Mouse (Mus musculus): ENCODE results near the gene Slit3. TPM values are rescaled to one million over a fixed set of nuclear protein-coding genes. Genes with fewer than 3 reads are reported as not detected.

Gene Slit3
- polyA plus RNA-seq, 1 experiment: 6.6 TPM

DNA sequence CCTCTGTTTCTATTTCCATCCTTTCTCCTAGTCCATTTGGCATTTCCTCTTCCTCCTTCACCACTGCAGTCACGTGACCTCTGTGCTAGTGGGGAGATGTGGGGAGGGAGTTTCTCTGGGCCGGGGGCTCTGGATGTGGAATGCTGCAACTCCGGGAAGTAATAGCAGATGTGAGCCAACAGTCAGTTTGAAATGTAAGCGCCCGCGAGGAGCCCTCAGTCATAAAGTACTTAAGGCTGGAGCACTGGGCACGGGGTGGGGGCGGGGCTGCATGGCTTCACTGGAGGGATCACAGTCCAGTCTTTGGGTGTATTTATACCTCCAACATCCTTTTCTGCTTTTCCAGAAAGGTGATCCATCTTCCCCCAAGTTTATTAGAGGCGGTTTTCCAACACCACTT, 326.9 kb downstream of the Slit3 start:
- no peak overlapping the region for H3K27ac ChIP-seq (ENCODE audit: insufficient read depth, low read depth, low read length)
- no peaks in the 10 kb centered on the region for H3K4me1 ChIP-seq (ENCODE audit: control insufficient read depth, insufficient read depth, insufficient read length, low read length)
- 22% methylated on average over 9 of the region's 9 CpGs for WGBS
- H3K4me3 ChIP-seq (ENCODE audit: low read depth, low read length): no peak overlapping the region
- no peaks in the 10 kb centered on the region for H3K27me3 ChIP-seq (ENCODE audit: control insufficient read depth, insufficient read depth, low read length)
- TF ChIP-seq CTCF (IDR thresholded peaks at IDR 0.05; ENCODE audit: extremely low read depth, insufficient read length, insufficient replicate concordance, low read depth, low read length) (no peak), POLR2A (IDR thresholded peaks at IDR 0.05; ENCODE audit: low read depth, low read length) (no peak)
- H3K36me3 ChIP-seq (ENCODE audit: control insufficient read depth, insufficient read depth, low read length): no peaks in the 10 kb centered on the region

DNA sequence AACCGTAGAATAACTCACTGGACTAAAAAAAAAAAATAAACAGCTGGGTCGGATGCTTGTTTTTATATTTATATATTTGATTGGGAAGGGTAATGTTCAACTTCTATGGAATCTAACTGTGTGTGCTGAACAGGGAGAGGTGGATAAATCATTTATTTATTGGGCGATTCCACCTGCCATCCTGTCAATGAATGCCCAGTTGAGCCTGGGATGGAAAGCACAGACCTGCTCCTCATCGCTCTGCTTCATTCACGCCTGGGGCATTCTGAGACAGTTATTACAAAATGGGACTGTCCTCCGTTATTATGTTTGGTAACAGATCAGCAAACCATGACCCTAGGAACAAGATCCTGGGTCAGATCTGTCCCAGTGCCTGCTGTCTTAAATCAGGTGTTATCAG, 328.2 kb downstream of the Slit3 start:
- Histone ChIP-seq H3K4me3 (ENCODE audit: low read depth, low read length) (no peak overlapping the region), H3K27ac (ENCODE audit: insufficient read depth, low read depth, low read length) (no peak overlapping the region), H3K4me1 (ENCODE audit: control insufficient read depth, insufficient read depth, insufficient read length, low read length) (no peaks in the 10 kb centered on the region), H3K27me3 (ENCODE audit: control insufficient read depth, insufficient read depth, low read length) (no peaks in the 10 kb centered on the region), H3K36me3 (ENCODE audit: control insufficient read depth, insufficient read depth, low read length) (no peaks in the 10 kb centered on the region)
- TF ChIP-seq POLR2A (IDR thresholded peaks at IDR 0.05; ENCODE audit: low read depth, low read length): no peak
- no peak for TF ChIP-seq CTCF (IDR thresholded peaks at IDR 0.05; ENCODE audit: extremely low read depth, insufficient read length, insufficient replicate concordance, low read depth, low read length)
- WGBS: 74% methylated on average over 6 of the region's 6 CpGs

DNA sequence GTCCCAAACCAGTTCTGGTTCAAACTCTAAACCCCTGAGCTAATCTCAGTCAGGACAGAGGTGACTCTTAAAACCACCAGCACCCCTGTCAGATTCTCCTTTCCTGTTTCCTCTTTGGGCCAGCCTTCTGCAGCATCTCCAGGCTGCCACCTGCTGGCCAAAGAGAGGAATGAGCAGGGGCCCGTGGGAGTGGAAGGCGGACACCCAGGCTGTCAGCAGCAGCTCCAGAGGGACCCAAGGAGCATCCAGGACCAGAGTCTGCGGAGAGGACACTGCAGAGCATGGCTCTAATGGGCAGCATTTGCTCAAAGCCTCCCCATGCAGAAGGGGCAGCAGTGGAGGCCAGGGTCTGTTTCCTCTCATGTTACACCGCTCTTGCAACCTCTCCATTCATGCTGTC, 330.6 kb downstream of the Slit3 start:
- Histone ChIP-seq H3K4me1 (ENCODE audit: control insufficient read depth, insufficient read depth, insufficient read length, low read length) (no peaks in the 10 kb centered on the region), H3K27ac (ENCODE audit: insufficient read depth, low read depth, low read length) (no peak overlapping the region), H3K4me3 (ENCODE audit: low read depth, low read length) (no peak overlapping the region), H3K36me3 (ENCODE audit: control insufficient read depth, insufficient read depth, low read length) (no peaks in the 10 kb centered on the region), H3K27me3 (ENCODE audit: control insufficient read depth, insufficient read depth, low read length) (no peaks in the 10 kb centered on the region)
- 46% methylated on average over 4 of the region's 4 CpGs for WGBS
- TF ChIP-seq POLR2A (IDR thresholded peaks at IDR 0.05; ENCODE audit: low read depth, low read length): no peak
- peak; percentile 75; the same call in 1 of the 2 replicates for TF ChIP-seq CTCF (IDR thresholded peaks at IDR 0.05; ENCODE audit: extremely low read depth, insufficient read length, insufficient replicate concordance, low read depth, low read length)

DNA sequence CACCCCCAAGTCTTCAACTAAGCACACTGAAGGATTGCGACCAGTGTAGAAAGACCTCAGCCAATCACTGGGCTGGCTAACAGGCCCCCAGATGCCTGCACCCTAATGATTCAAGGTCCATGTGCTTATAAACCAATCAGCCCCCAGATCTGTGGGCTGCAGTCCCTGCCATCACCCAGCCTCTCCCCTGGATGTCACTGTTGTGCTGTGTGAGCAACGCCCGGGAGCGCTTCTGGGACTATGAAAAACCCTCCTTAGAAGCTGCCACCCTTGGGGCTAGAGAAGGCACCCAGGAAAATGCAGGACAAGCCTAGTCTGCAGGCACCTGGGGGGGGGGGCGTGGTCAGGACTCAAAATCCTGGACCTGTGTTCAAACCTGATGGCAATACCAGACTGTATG, 331.4 kb downstream of the Slit3 start:
- H3K4me3 ChIP-seq (ENCODE audit: low read depth, low read length): no peak overlapping the region

DNA sequence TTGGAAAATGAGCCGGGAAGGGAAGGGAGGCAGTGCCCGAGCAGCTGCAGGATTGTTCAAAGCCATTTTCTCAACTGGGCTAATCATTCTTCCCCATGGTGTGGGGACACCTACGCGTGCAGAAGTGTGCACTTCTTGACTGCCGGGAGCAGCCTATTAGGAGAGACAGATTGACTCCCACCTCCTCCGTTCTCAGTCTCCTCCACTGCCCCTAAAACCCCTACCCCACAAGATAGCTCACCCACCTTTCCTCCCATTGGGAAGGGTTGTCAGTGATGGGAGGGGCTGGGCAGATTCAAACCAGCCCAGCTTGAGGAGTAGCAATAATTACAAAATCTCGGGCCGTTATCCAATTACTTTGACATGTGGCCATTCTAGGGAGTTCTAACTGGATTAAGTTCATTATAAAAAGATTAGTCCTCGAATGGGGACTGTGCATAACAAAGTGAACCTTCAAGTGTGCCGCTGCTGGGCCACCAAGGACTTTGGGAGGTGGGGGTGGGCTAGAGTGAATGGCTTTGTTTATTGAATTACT, 333.2 kb downstream of the Slit3 start:
- Histone ChIP-seq H3K4me3 (ENCODE audit: low read depth, low read length) (no peak overlapping the region), H3K27ac (ENCODE audit: insufficient read depth, low read depth, low read length) (no peak overlapping the region), H3K36me3 (ENCODE audit: control insufficient read depth, insufficient read depth, low read length) (no peaks in the 10 kb centered on the region), H3K27me3 (ENCODE audit: control insufficient read depth, insufficient read depth, low read length) (no peaks in the 10 kb centered on the region), H3K4me1 (ENCODE audit: control insufficient read depth, insufficient read depth, insufficient read length, low read length) (no peaks in the 10 kb centered on the region)
- no peak for TF ChIP-seq POLR2A (IDR thresholded peaks at IDR 0.05; ENCODE audit: low read depth, low read length)
- TF ChIP-seq CTCF (IDR thresholded peaks at IDR 0.05; ENCODE audit: extremely low read depth, insufficient read length, insufficient replicate concordance, low read depth, low read length): no peak
- 48% methylated on average over 10 of the region's 10 CpGs for WGBS

More for the DNA sequence above, 331.4 kb downstream of the Slit3 start:
- Histone ChIP-seq H3K27me3 (ENCODE audit: control insufficient read depth, insufficient read depth, low read length) (no peaks in the 10 kb centered on the region), H3K27ac (ENCODE audit: insufficient read depth, low read depth, low read length) (no peak overlapping the region), H3K36me3 (ENCODE audit: control insufficient read depth, insufficient read depth, low read length) (no peaks in the 10 kb centered on the region), H3K4me1 (ENCODE audit: control insufficient read depth, insufficient read depth, insufficient read length, low read length) (no peaks in the 10 kb centered on the region)
- no peak for TF ChIP-seq CTCF (IDR thresholded peaks at IDR 0.05; ENCODE audit: extremely low read depth, insufficient read length, insufficient replicate concordance, low read depth, low read length)
- TF ChIP-seq POLR2A (IDR thresholded peaks at IDR 0.05; ENCODE audit: low read depth, low read length): no peak
- 54% methylated on average over 5 of the region's 5 CpGs for WGBS

DNA sequence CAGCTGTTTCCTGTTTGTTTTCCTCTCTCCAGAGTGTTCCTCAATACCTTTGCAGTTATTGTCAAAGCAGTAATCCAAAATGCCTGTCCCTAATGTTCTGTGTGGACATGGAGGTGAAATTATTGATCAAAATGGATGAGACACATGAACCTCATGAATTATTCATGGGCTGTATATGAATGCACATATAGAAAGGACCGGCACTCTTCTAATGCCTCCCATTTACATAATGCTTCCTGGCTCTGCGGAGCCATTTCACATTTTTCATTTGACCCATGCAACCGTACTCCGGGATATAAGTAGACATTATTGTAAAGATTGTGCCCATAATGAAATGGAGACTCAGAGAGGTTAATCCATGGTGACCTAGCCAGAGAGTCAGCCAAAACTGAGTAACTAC, 333.8 kb downstream of the Slit3 start:
- TF ChIP-seq CTCF (IDR thresholded peaks at IDR 0.05; ENCODE audit: extremely low read depth, insufficient read length, insufficient replicate concordance, low read depth, low read length) (no peak), POLR2A (IDR thresholded peaks at IDR 0.05; ENCODE audit: low read depth, low read length) (no peak)
- Histone ChIP-seq H3K27me3 (ENCODE audit: control insufficient read depth, insufficient read depth, low read length) (no peaks in the 10 kb centered on the region), H3K27ac (ENCODE audit: insufficient read depth, low read depth, low read length) (no peak overlapping the region), H3K4me3 (ENCODE audit: low read depth, low read length) (no peak overlapping the region), H3K4me1 (ENCODE audit: control insufficient read depth, insufficient read depth, insufficient read length, low read length) (no peaks in the 10 kb centered on the region), H3K36me3 (ENCODE audit: control insufficient read depth, insufficient read depth, low read length) (no peaks in the 10 kb centered on the region)
- WGBS: 88% methylated on average over 4 of the region's 4 CpGs

DNA sequence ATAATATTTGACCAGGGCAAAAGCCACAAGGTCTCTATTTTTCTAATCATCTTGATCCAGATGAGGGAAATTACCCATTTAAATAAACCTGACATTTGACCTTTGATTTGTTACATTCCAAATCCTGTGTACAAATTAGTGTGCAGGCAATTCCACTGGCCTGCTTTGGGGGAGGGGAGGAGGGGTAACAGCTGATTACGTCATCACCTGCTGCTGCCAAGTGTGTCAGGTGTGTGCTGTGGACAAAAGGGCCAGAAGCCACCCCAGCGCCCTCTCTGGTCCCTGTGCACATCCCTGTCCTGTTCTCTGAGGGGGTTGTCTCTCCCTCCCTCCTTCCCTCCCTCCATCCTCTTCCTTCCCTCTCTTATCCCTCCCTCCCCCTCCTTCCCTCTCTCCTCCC, 337.0 kb downstream of the Slit3 start:
- Histone ChIP-seq H3K27ac (ENCODE audit: insufficient read depth, low read depth, low read length) (no peak overlapping the region), H3K36me3 (ENCODE audit: control insufficient read depth, insufficient read depth, low read length) (no peaks in the 10 kb centered on the region), H3K27me3 (ENCODE audit: control insufficient read depth, insufficient read depth, low read length) (no peaks in the 10 kb centered on the region), H3K4me3 (ENCODE audit: low read depth, low read length) (no peak overlapping the region), H3K4me1 (ENCODE audit: control insufficient read depth, insufficient read depth, insufficient read length, low read length) (no peaks in the 10 kb centered on the region)
- WGBS: 44% methylated on average over 2 of the region's 2 CpGs
- no peak for TF ChIP-seq CTCF (IDR thresholded peaks at IDR 0.05; ENCODE audit: extremely low read depth, insufficient read length, insufficient replicate concordance, low read depth, low read length)
- no peak for TF ChIP-seq POLR2A (IDR thresholded peaks at IDR 0.05; ENCODE audit: low read depth, low read length)
